Mouse (Mus musculus) bone marrow, adult 2 months (tissue): ENCODE results near the gene Samd4.

Source experiments
- CTCF ChIP-seq: fragments of 200-500 bp; IDR thresholded peaks from 2 replicates; pipeline ENCODE4 v1.5.1; 2011; ENCODE audit warnings: low read length, control low read depth; ENCODE audit not compliant: control insufficient read depth, insufficient read depth
- POLR2A ChIP-seq: fragments of 200-500 bp; IDR thresholded peaks from 2 replicates; pipeline ENCODE4 v1.6.1; 2011; ENCODE audit warnings: low read depth, mild to moderate bottlenecking, control low read depth, low read length, borderline replicate concordance; ENCODE audit not compliant: control insufficient read depth

DNA sequence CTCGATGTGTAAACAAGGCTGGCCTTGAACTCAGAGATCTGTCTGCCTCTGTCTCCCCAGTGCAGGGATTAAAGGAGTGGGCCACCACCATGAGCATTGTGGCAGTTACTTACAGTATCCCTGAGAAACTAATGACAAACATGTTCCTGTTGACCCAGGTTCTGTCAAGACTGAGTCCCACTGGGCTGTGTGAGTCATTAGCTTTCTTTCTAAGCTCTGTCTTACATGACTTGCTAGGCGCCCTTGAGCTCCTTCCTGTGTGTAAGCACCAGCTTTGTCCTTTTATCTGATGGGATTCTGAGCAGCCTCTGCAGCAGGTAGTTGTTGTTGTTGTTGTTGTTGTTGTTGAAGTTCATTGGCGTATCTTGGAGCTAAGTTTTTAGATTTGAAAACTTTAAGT is 61.8 kb downstream of the Samd4 start:
- TF ChIP-seq CTCF, result no peak
- TF ChIP-seq POLR2A, result no peak
